Mouse (Mus musculus): ENCODE measurements around the gene Rpa1. TPM values are rescaled to one million over a fixed set of nuclear protein-coding genes. Genes with fewer than 3 reads are reported as not detected.
"Not testable (repeated sequence)": the region's sequence is repeated elsewhere in the genome, so short reads cannot be mapped to it uniquely, and the experiment has no call there.

Gene Rpa1
- polyA plus RNA-seq, 1 experiment from 2014 or later = 130 TPM

DNA sequence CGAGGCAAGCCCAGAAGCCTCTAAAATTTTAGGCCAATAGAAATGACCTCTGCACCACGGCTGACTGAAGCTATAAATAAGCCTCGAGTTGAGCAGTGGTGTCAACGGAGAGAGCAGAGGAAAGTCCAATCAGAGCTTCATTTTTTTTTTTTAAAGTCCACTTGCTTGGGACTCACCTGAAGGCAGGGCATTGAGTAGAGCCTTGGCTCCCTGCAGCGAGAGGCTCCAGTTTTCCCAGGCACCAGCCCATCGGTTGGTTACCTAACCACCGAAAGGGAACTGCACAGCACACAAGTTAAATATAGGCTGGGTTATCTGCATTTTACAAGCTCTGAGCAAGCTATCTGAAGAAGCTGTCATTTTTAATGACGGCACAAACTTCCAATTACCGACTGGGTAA is 53.3 kb downstream of the Rpa1 start:
- no peaks in the 10 kb centered on the region for H3K9me3 ChIP-seq
- H3K36me3 ChIP-seq = peaks cover 7% of the 10 kb centered on the region
- WGBS = 58% methylated on average over 9 of the region's 9 CpGs
- H3K9ac ChIP-seq = no peak overlapping the region
- H3K4me3 ChIP-seq = no peak overlapping the region
- H3K27me3 ChIP-seq = peaks cover 33% of the 10 kb centered on the region
- no peak overlapping the region for H3K4me2 ChIP-seq (replicated peaks)
- H3K27ac ChIP-seq = no peak overlapping the region
- no peak for ATAC-seq (ENCODE audit: low FRiP score, low read depth)
- peaks cover 23% of the 10 kb centered on the region for H3K4me1 ChIP-seq

DNA sequence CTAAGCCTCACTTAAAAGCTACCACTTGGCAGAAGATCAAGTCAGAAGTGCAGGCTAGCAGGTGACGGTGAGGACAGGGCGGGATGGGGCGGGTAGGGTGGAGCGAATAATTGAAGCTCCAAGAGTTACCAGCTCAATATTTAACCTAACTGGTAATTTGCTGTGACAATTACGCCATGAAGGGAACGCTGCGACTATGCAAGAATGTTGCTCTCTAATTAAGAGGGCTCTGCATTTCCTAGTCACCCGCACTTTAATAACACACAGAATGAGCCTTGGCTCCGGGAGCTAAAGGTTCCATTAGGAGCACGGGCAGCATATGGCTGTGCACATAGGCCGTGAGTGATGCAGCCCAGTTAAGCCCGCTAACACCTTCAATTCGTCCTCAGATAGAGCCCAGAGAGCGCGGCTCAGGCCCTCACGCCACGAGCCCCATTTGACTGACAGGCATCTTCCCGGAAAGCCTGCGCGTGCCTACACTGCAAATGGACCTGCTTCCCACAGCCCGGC is 54.2 kb downstream of the Rpa1 start:
- H3K9me3 ChIP-seq = no peaks in the 10 kb centered on the region
- H3K4me3 ChIP-seq = no peak overlapping the region
- H3K9ac ChIP-seq = no peak overlapping the region
- WGBS = 29% methylated on average over 21 of the region's 21 CpGs
- H3K27me3 ChIP-seq = peaks cover 33% of the 10 kb centered on the region
- H3K4me1 ChIP-seq = peaks cover 23% of the 10 kb centered on the region
- peak overlapping the region; percentile 12; the same call in 1 of the 2 replicates for H3K4me2 ChIP-seq (replicated peaks)
- no peak for ATAC-seq (ENCODE audit: low FRiP score, low read depth)
- H3K27ac ChIP-seq = no peak overlapping the region
- H3K36me3 ChIP-seq = no peaks in the 10 kb centered on the region

- Histone ChIP-seq H3K27me3 (peaks cover 33% of the 10 kb centered on the region), H3K4me1 (peaks cover 15% of the 10 kb centered on the region), H3K9ac (no peak overlapping the region), H3K4me3 (no peak overlapping the region), H3K27ac (no peak overlapping the region), H3K9me3 (no peaks in the 10 kb centered on the region), H3K36me3 (no peaks in the 10 kb centered on the region), H3K4me2 (replicated peaks) (no peak overlapping the region)
- no peak for ATAC-seq (ENCODE audit: low FRiP score, low read depth)
- WGBS = 82% methylated on average over 7 of the region's 7 CpGs
Observed at GRCm38 (mm10) chr11:75292281-75292680, 55.8 kb downstream of the Rpa1 start.

DNA sequence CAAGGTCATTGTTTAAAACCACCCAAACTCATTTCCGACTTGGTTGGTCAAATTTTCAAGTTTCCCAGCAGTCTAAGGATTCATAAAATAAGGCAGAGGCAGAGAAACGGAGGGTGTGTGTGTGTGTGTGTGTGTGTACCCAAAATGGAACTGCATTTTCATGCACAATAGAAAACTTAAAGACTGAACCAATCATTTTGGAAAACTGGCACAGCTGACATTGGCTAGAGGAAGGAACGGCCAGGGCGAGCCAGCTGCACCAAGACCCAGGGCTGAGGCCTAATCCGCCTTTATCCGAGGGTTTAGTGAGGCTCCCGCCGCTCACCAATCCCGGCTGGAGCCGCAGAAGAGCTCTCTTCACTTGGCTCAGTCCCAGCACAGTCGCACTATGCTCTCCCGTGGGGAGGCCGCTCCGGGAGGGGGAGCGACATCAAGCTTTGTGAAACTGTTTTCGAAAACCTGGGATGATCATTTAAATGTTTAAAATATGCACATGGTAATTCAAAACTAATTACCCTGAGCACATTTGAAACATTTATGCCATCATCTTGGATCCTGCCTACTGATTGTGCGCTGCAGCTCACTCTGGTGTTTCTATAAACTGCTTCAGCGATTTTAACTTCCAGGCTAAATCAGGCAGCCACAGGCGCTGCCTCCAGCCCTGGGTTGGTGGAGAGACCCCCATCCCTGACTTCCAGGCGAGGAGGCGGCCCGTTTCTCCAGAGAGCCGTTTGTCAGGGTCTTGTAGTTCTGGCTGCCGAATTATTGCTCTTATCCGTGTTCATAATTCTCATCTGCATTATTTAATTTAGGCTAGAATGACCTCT is 56.5 kb downstream of the Rpa1 start:
- H3K9me3 ChIP-seq = no peaks in the 10 kb centered on the region
- H3K4me2 ChIP-seq (replicated peaks) = peak overlapping the region; percentile 44
- peak overlapping the region; percentile 19; the same call in 1 of the 2 replicates for H3K4me3 ChIP-seq
- 0 out of 2 replicates have a peak overlapping the region, but pooled peaks have one; percentile 39 for H3K9ac ChIP-seq
- 24% methylated on average over 25 of the region's 25 CpGs for WGBS
- no peak overlapping the region for H3K27ac ChIP-seq
- peak; percentile 24; the same call in 1 of the 2 replicates for ATAC-seq (ENCODE audit: low FRiP score, low read depth)
- H3K27me3 ChIP-seq = peaks cover 33% of the 10 kb centered on the region
- peaks cover 15% of the 10 kb centered on the region for H3K4me1 ChIP-seq
- H3K36me3 ChIP-seq = no peaks in the 10 kb centered on the region

- peak; percentile 54 for ATAC-seq (ENCODE audit: low FRiP score, low read depth)
- Histone ChIP-seq H3K9me3 (no peaks in the 10 kb centered on the region), H3K36me3 (no peaks in the 10 kb centered on the region), H3K9ac (0 out of 2 replicates have a peak overlapping the region, but pooled peaks have one; percentile 39), H3K27me3 (peaks cover 33% of the 10 kb centered on the region), H3K4me2 (replicated peaks) (peak overlapping the region; percentile 44; the same call in 1 of the 2 replicates), H3K4me3 (no peak overlapping the region), H3K4me1 (peaks cover 15% of the 10 kb centered on the region), H3K27ac (no peak overlapping the region)
- WGBS = 17% methylated on average over 6 of the region's 6 CpGs
Observed at GRCm38 (mm10) chr11:75290566-75291271, 57.4 kb downstream of the Rpa1 start.

DNA sequence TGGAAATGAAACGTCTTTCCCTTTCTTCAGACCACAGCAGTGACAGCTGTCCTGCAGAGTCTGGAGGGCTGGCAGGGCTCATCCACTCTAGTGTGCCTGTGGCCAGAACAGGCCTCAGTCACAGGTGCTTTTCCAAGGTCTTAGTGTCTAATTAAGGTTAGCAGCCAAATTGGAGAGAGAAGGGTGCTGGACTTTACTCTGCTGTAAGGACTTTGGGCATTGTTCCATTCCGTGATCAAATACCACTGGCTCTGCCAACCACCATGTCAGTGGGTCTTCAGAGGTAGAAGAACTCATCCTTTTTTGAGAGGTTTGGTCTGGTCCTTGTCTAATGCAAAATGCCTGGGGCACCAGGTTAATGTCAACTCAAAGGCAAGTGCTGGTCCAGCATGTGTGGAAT is 59.0 kb downstream of the Rpa1 start:
- 64% methylated on average over 2 of the region's 2 CpGs for WGBS
- Histone ChIP-seq H3K4me3 (no peak overlapping the region), H3K27me3 (peaks cover 30% of the 10 kb centered on the region), H3K4me1 (peaks cover 9% of the 10 kb centered on the region; the same call in 1 of the 2 replicates), H3K9me3 (no peaks in the 10 kb centered on the region), H3K36me3 (no peaks in the 10 kb centered on the region), H3K4me2 (replicated peaks) (no peak overlapping the region), H3K9ac (no peak overlapping the region), H3K27ac (no peak overlapping the region)
- no peak for ATAC-seq (ENCODE audit: low FRiP score, low read depth)

GRCm38 (mm10) chr11:75288517-75288916 is 59.6 kb downstream of the Rpa1 start:
- no peak for ATAC-seq (ENCODE audit: low FRiP score, low read depth)
- Histone ChIP-seq H3K4me3 (no peak overlapping the region), H3K9me3 (no peaks in the 10 kb centered on the region), H3K4me2 (replicated peaks) (no peak overlapping the region), H3K4me1 (peaks cover 3% of the 10 kb centered on the region; the same call in 1 of the 2 replicates), H3K9ac (no peak overlapping the region), H3K36me3 (no peaks in the 10 kb centered on the region), H3K27ac (no peak overlapping the region), H3K27me3 (peaks cover 28% of the 10 kb centered on the region)
- WGBS = 88% methylated on average over 8 of the region's 8 CpGs

- peaks cover 28% of the 10 kb centered on the region for H3K27me3 ChIP-seq
- ATAC-seq (ENCODE audit: low FRiP score, low read depth) = no peak
- no peaks in the 10 kb centered on the region for H3K9me3 ChIP-seq
- no peaks in the 10 kb centered on the region for H3K36me3 ChIP-seq
- no peaks in the 10 kb centered on the region; the same call in 1 of the 2 replicates for H3K4me1 ChIP-seq
- H3K4me2 ChIP-seq (replicated peaks) = no peak overlapping the region
- H3K27ac ChIP-seq = no peak overlapping the region
- no peak overlapping the region for H3K4me3 ChIP-seq
- H3K9ac ChIP-seq = no peak overlapping the region
- 69% methylated on average over 10 of the region's 10 CpGs for WGBS
Observed at GRCm38 (mm10) chr11:75287940-75288339, 60.2 kb downstream of the Rpa1 start.

DNA sequence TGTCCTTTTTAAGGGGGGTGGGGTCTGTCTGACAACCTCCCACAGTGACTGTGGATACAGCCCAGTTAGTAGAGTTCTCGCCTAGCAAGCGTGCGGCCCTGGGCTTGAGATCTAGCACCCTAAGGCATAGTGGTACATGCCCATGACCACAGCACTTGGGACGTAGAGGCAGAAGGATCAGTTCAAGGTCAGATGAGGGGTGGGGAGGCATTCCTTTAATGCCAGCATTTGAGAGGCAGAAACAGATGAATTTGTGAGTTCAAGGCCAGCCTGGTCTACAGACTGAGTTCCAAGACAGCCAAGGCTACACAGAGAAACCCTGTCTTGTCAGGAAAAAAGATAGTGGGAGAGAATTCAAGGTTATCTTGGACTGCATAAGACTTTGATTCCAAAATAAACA is 61.3 kb downstream of the Rpa1 start:
- ATAC-seq (ENCODE audit: low FRiP score, low read depth) = no peak
- H3K4me3 ChIP-seq = no peak overlapping the region
- no peak overlapping the region for H3K9ac ChIP-seq
- no peak overlapping the region for H3K4me2 ChIP-seq (replicated peaks)
- WGBS = 85% methylated on average over 4 of the region's 4 CpGs
- H3K36me3 ChIP-seq = no peaks in the 10 kb centered on the region
- peaks cover 11% of the 10 kb centered on the region for H3K4me1 ChIP-seq
- peaks cover 28% of the 10 kb centered on the region for H3K27me3 ChIP-seq
- no peaks in the 10 kb centered on the region for H3K9me3 ChIP-seq
- H3K27ac ChIP-seq = no peak overlapping the region

DNA sequence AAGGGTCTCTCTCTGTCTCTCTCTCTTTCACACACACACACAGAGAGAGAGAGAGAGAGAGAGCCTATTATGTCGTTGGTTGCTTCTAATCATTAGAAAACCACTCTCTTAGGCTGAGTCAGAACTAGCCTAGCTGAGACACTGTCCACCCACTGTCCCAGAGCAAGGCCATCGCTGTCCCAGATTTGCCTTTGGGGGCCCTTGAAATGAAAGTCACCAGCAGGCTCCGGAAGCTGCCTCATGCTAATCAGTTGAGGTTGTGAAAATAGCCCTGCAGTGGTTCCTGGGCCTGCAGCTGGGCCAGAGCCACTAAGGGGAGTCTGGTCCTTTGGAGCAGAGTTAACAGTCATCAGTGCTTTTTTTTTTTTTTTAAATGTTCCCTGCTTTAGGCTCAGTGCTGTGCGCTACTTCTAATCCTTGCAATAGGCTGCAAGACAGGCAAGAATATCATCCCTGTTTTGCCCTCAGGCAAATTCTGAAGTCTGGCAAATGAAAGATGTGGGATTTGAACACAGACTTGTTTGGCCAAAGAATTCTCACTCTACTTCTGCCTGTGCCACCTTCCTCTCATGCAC is 62.1 kb downstream of the Rpa1 start:
- no peaks in the 10 kb centered on the region for H3K9me3 ChIP-seq
- H3K4me1 ChIP-seq = peaks cover 19% of the 10 kb centered on the region
- no peak for ATAC-seq (ENCODE audit: low FRiP score, low read depth)
- 31% methylated on average over 4 of the region's 4 CpGs for WGBS
- no peak overlapping the region for H3K9ac ChIP-seq
- no peak overlapping the region for H3K4me3 ChIP-seq
- no peak overlapping the region for H3K27ac ChIP-seq
- H3K4me2 ChIP-seq (replicated peaks) = no peak overlapping the region
- peaks cover 28% of the 10 kb centered on the region for H3K27me3 ChIP-seq
- no peaks in the 10 kb centered on the region for H3K36me3 ChIP-seq

DNA sequence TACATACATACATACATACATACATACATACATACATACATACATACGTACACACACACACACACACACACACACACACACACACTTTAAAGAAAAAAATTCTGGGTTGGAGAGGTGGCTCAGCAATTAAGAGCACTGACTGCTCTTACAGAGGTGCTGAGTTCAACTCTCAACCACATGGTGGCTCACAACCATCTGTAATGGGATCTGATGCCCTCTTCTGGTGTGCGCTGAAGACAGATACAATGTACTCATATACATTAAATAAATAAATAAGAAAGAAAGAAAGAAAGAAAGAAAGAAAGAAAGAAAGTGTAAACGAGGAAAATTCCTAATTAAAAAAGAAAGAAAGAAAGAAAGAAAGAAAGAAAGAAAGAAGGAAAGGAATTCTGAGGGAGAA is 64.3 kb downstream of the Rpa1 start:
- 67% methylated on average over 3 of the region's 3 CpGs for WGBS
- peaks cover 41% of the 10 kb centered on the region for H3K4me1 ChIP-seq
- ATAC-seq (ENCODE audit: low FRiP score, low read depth) = not testable (repeated sequence)

More for the DNA sequence above, 64.3 kb downstream of the Rpa1 start:
- not testable (repeated sequence) for H3K9ac ChIP-seq; H3K27ac ChIP-seq; H3K4me2 ChIP-seq (replicated peaks); H3K9me3 ChIP-seq; H3K4me3 ChIP-seq; H3K36me3 ChIP-seq
- H3K27me3 ChIP-seq = peaks cover 35% of the 10 kb centered on the region
